Mouse (Mus musculus): ENCODE results near the gene Mars. TPM values are rescaled to one million over a fixed set of nuclear protein-coding genes. Genes with fewer than 3 reads are reported as not detected.

The Mars gene
- polyA plus RNA-seq, 1 experiment, result 101 TPM

- Histone ChIP-seq H3K9me3 (no peaks in the 10 kb centered on the region), H3K36me3 (replicated peaks; ENCODE audit: low read length) (peaks cover 24% of the 10 kb centered on the region), H3K4me3 (replicated peaks) (no peak overlapping the region), H3K4me1 (peaks cover 46% of the 10 kb centered on the region), H3K27me3 (replicated peaks) (peaks cover 42% of the 10 kb centered on the region)
- TF ChIP-seq FLI1 (IDR thresholded peaks at IDR 0.05; ENCODE audit: low read length) (no peak), GATA1 (IDR thresholded peaks at IDR 0.05; ENCODE audit: borderline replicate concordance, low read length) (no peak)
Measured at GRCm38 (mm10) chr10:127264971-127265370, 46.6 kb downstream of the Mars start.

- Histone ChIP-seq H3K4me1 (peaks cover 44% of the 10 kb centered on the region), H3K36me3 (replicated peaks; ENCODE audit: low read length) (peaks cover 18% of the 10 kb centered on the region), H3K27me3 (replicated peaks) (peaks cover 45% of the 10 kb centered on the region), H3K4me3 (replicated peaks) (no peak overlapping the region), H3K9me3 (no peaks in the 10 kb centered on the region)
- TF ChIP-seq GATA1 (IDR thresholded peaks at IDR 0.05; ENCODE audit: borderline replicate concordance, low read length), result no peak
- TF ChIP-seq FLI1 (IDR thresholded peaks at IDR 0.05; ENCODE audit: low read length), result no peak
Measured at GRCm38 (mm10) chr10:127264336-127264735, 47.2 kb downstream of the Mars start.

GRCm38 (mm10) chr10:127263631-127264030 lies 48.0 kb downstream of the Mars start:
- Histone ChIP-seq H3K36me3 (replicated peaks; ENCODE audit: low read length) (peaks cover 11% of the 10 kb centered on the region), H3K27me3 (replicated peaks) (peaks cover 52% of the 10 kb centered on the region), H3K9me3 (no peaks in the 10 kb centered on the region), H3K4me3 (replicated peaks) (no peak overlapping the region), H3K4me1 (peaks cover 38% of the 10 kb centered on the region)
- no peak for TF ChIP-seq FLI1 (IDR thresholded peaks at IDR 0.05; ENCODE audit: low read length)
- TF ChIP-seq GATA1 (IDR thresholded peaks at IDR 0.05; ENCODE audit: borderline replicate concordance, low read length), result no peak

GRCm38 (mm10) chr10:127262548-127263398 lies 48.8 kb downstream of the Mars start, which contains the start of gene Kif5a:
Gene Kif5a, minus strand, starts transcription at chr10:127263348.
- no peaks in the 10 kb centered on the region for H3K9me3 ChIP-seq
- H3K4me1 ChIP-seq, result peaks cover 32% of the 10 kb centered on the region
- TF ChIP-seq FLI1 (IDR thresholded peaks at IDR 0.05; ENCODE audit: low read length) (no peak), GATA1 (IDR thresholded peaks at IDR 0.05; ENCODE audit: borderline replicate concordance, low read length) (no peak)
- peaks cover 60% of the 10 kb centered on the region for H3K27me3 ChIP-seq (replicated peaks)
- peaks cover 3% of the 10 kb centered on the region for H3K36me3 ChIP-seq (replicated peaks; ENCODE audit: low read length)
- H3K4me3 ChIP-seq (replicated peaks), result peak within 1 kb of the TSS; percentile 92

GRCm38 (mm10) chr10:127261706-127262547 lies 49.7 kb downstream of the Mars start:
- Histone ChIP-seq H3K9me3 (no peaks in the 10 kb centered on the region), H3K4me3 (replicated peaks) (no peak overlapping the region), H3K4me1 (peaks cover 24% of the 10 kb centered on the region), H3K27me3 (replicated peaks) (peaks cover 67% of the 10 kb centered on the region), H3K36me3 (replicated peaks; ENCODE audit: low read length) (no peaks in the 10 kb centered on the region)
- TF ChIP-seq FLI1 (IDR thresholded peaks at IDR 0.05; ENCODE audit: low read length) (no peak), GATA1 (IDR thresholded peaks at IDR 0.05; ENCODE audit: borderline replicate concordance, low read length) (no peak)

GRCm38 (mm10) chr10:127258489-127258888 lies 53.1 kb downstream of the Mars start:
- Histone ChIP-seq H3K9me3 (no peaks in the 10 kb centered on the region), H3K27me3 (replicated peaks) (peaks cover 67% of the 10 kb centered on the region), H3K36me3 (replicated peaks; ENCODE audit: low read length) (no peaks in the 10 kb centered on the region), H3K4me3 (replicated peaks) (peak overlapping the region; percentile 24), H3K4me1 (peaks cover 17% of the 10 kb centered on the region)
- no peak for TF ChIP-seq GATA1 (IDR thresholded peaks at IDR 0.05; ENCODE audit: borderline replicate concordance, low read length)
- TF ChIP-seq FLI1 (IDR thresholded peaks at IDR 0.05; ENCODE audit: low read length), result no peak

- no peak overlapping the region for H3K4me3 ChIP-seq (replicated peaks)
- TF ChIP-seq FLI1 (IDR thresholded peaks at IDR 0.05; ENCODE audit: low read length) (no peak), GATA1 (IDR thresholded peaks at IDR 0.05; ENCODE audit: borderline replicate concordance, low read length) (no peak)
- H3K27me3 ChIP-seq (replicated peaks), result peaks cover 61% of the 10 kb centered on the region
- H3K9me3 ChIP-seq, result no peaks in the 10 kb centered on the region
- no peaks in the 10 kb centered on the region for H3K36me3 ChIP-seq (replicated peaks; ENCODE audit: low read length)
- H3K4me1 ChIP-seq, result peaks cover 10% of the 10 kb centered on the region
Measured at GRCm38 (mm10) chr10:127257790-127258189, 53.8 kb downstream of the Mars start.

GRCm38 (mm10) chr10:127255625-127256345 lies 55.8 kb downstream of the Mars start:
- H3K4me1 ChIP-seq, result peaks cover 17% of the 10 kb centered on the region
- no peaks in the 10 kb centered on the region for H3K9me3 ChIP-seq
- H3K27me3 ChIP-seq (replicated peaks), result peaks cover 49% of the 10 kb centered on the region
- H3K4me3 ChIP-seq (replicated peaks), result no peak overlapping the region
- no peak for TF ChIP-seq GATA1 (IDR thresholded peaks at IDR 0.05; ENCODE audit: borderline replicate concordance, low read length)
- no peak for TF ChIP-seq FLI1 (IDR thresholded peaks at IDR 0.05; ENCODE audit: low read length)
- H3K36me3 ChIP-seq (replicated peaks; ENCODE audit: low read length), result no peaks in the 10 kb centered on the region

- Histone ChIP-seq H3K9me3 (no peaks in the 10 kb centered on the region), H3K36me3 (replicated peaks; ENCODE audit: low read length) (no peaks in the 10 kb centered on the region)
Measured at GRCm38 (mm10) chr10:127250810-127251209, 60.8 kb downstream of the Mars start.

More at GRCm38 (mm10) chr10:127250810-127251209, 60.8 kb downstream of the Mars start:
- H3K27me3 ChIP-seq (replicated peaks), result peaks cover 46% of the 10 kb centered on the region
- H3K4me1 ChIP-seq, result peaks cover 18% of the 10 kb centered on the region
- TF ChIP-seq FLI1 (IDR thresholded peaks at IDR 0.05; ENCODE audit: low read length) (no peak), GATA1 (IDR thresholded peaks at IDR 0.05; ENCODE audit: borderline replicate concordance, low read length) (no peak)
- H3K4me3 ChIP-seq (replicated peaks), result no peak overlapping the region

Other genes starting within 250 kb of the Mars start
- gene Cdk4, start 248.3 kb downstream of the Mars start, polyA plus RNA-seq (2012; ENCODE audit: insufficient read depth, low replicate concordance), result 288 and 833 TPM in 2 replicates
- 4.8 and 51.5 TPM in 2 replicates for gene Tspan31, start 241.5 kb downstream of the Mars start, polyA plus RNA-seq (2012; ENCODE audit: insufficient read depth, low replicate concordance)
- gene Agap2, start 236.5 kb downstream of the Mars start, polyA plus RNA-seq (2012; ENCODE audit: insufficient read depth, low replicate concordance), result 26.5 and 79.5 TPM in 2 replicates
- 140 and 267 TPM in 2 replicates for gene Os9, start 190.7 kb downstream of the Mars start, polyA plus RNA-seq (2012; ENCODE audit: insufficient read depth, low replicate concordance)
- gene B4galnt1, start 146.6 kb downstream of the Mars start, polyA plus RNA-seq (2012; ENCODE audit: insufficient read depth, low replicate concordance), result 71.2 and 76.1 TPM in 2 replicates
- 0.23 and 0.76 TPM in 2 replicates for gene Slc26a10, start 131.1 kb downstream of the Mars start, polyA plus RNA-seq (2012; ENCODE audit: insufficient read depth, low replicate concordance)
- not detected in 2 replicates for gene Arhgef25, start 121.7 kb downstream of the Mars start, polyA plus RNA-seq (2012; ENCODE audit: insufficient read depth, low replicate concordance)
- gene Dtx3, start 116.1 kb downstream of the Mars start, polyA plus RNA-seq (2012; ENCODE audit: insufficient read depth, low replicate concordance), result 51.0 and 171 TPM in 2 replicates
- gene Pip4k2c, start 100.2 kb downstream of the Mars start, polyA plus RNA-seq (2012; ENCODE audit: insufficient read depth, low replicate concordance), result 10.4 and 19.6 TPM in 2 replicates
- gene Kif5a, start 48.4 kb downstream of the Mars start, polyA plus RNA-seq (2012; ENCODE audit: insufficient read depth, low replicate concordance), result 6.6 and 11.4 TPM in 2 replicates
- gene Dctn2, start 45.4 kb downstream of the Mars start, polyA plus RNA-seq (2012; ENCODE audit: insufficient read depth, low replicate concordance), result 176 and 219 TPM in 2 replicates
- 245 and 640 TPM in 2 replicates for gene Mbd6, start 22.8 kb downstream of the Mars start, polyA plus RNA-seq (2012; ENCODE audit: insufficient read depth, low replicate concordance)
- gene Arhgap9, start 10.2 kb upstream of the Mars start, polyA plus RNA-seq (2012; ENCODE audit: insufficient read depth, low replicate concordance), result 6.1 and 10.4 TPM in 2 replicates
- gene Gli1, start 30.2 kb upstream of the Mars start, polyA plus RNA-seq (2012; ENCODE audit: insufficient read depth, low replicate concordance), result 0.02 TPM in 1 of 2 replicates, not detected in the other
- not detected in 2 replicates for gene Inhbe, start 42.6 kb upstream of the Mars start, polyA plus RNA-seq (2012; ENCODE audit: insufficient read depth, low replicate concordance)
- gene Inhbc, start 58.6 kb upstream of the Mars start, polyA plus RNA-seq (2012; ENCODE audit: insufficient read depth, low replicate concordance), result not detected in 2 replicates
- gene R3hdm2, start 68.5 kb upstream of the Mars start, polyA plus RNA-seq (2012; ENCODE audit: insufficient read depth, low replicate concordance), result 139 and 346 TPM in 2 replicates
- 3.9 TPM in 1 of 2 replicates, not detected in the other for gene Stac3, start 189.9 kb upstream of the Mars start, polyA plus RNA-seq (2012; ENCODE audit: insufficient read depth, low replicate concordance)
- 0.23 and 5.2 TPM in 2 replicates for gene Ndufa4l2, start 203.2 kb upstream of the Mars start, polyA plus RNA-seq (2012; ENCODE audit: insufficient read depth, low replicate concordance)
- gene Shmt2, start 210.7 kb upstream of the Mars start, polyA plus RNA-seq (2012; ENCODE audit: insufficient read depth, low replicate concordance), result 143 and 168 TPM in 2 replicates
- gene Nxph4, start 222.8 kb upstream of the Mars start, polyA plus RNA-seq (2012; ENCODE audit: insufficient read depth, low replicate concordance), result 0.32 TPM in 1 of 2 replicates, not detected in the other

Data from megakaryocyte, embryonic 14.5 days (primary cell).